In genomic region chr2:149950641-149951040, GRCm38 (mm10) we compare ENCODE assay signal across 27 mouse cellular contexts.
"Had no signal": no experiment of that assay in that cellular context is flagged by ENCODE, and none has a peak within 500 bp of the region (broad histone marks: within the 10 kb centered on the region; RNA-seq: fewer than 3 reads in every experiment).

No protein-coding gene starts in this region.

- H3K4me3 ChIP-seq: heart, adult 2 months; heart, embryonic 10.5 days; heart, embryonic 12.5 days; hindbrain, embryonic 10.5 days; hindbrain, embryonic 12.5 days; intestine, embryonic 15.5 days; layer of hippocampus, adult 2 months; limb, embryonic 10.5 days; limb, embryonic 12.5 days; liver, embryonic 13.5 days; liver, embryonic 15.5 days had no signal

- H3K27ac ChIP-seq: heart, adult 2 months; heart, embryonic 10.5 days; hindbrain, embryonic 10.5 days; hindbrain, embryonic 12.5 days; hindbrain, embryonic 14.5 days; intestine, embryonic 15.5 days; layer of hippocampus, adult 2 months; limb, embryonic 10.5 days; limb, embryonic 12.5 days; liver, embryonic 13.5 days; liver, embryonic 15.5 days had no signal

- ATAC-seq: forebrain, postnatal 0 days; hindbrain, embryonic 16.5 days; inflammation-experienced regulatory T-cells, adult 6 months; intestine, embryonic 15.5 days; intestine, postnatal 0 days had no signal

- DNase-seq: forebrain, postnatal 0 days; gastrocnemius, postnatal 14 days; gastrocnemius, postnatal 36 days; heart, adult 11 months; heart, adult 2 months; heart, postnatal 10 days; heart, postnatal 4 days; kidney, adult 18-20 months; kidney, adult 8-10 months; kidney, postnatal 10 days; kidney, postnatal 25 days; kidney, postnatal 4 days; liver; liver, embryonic 13.5 days had no signal
